Mouse (Mus musculus) cerebellum, adult 9-10 months (tissue): Measurements from ENCODE around the gene 9130230L23Rik.

Experiments
- DNase-seq: peaks from one replicate; pipeline ENCODE4 v3.0.0; 2022

Gene 9130230L23Rik

GRCm38 (mm10) chr5:66004134-66004925, at the start of gene 9130230L23Rik:
9130230L23Rik (minus strand) TSS chr5:66004285.
- no peak for DNase-seq

- no peak for DNase-seq
Measured at GRCm38 (mm10) chr5:66052777-66053548, 48.9 kb upstream of the 9130230L23Rik start.

- no peak for DNase-seq
Measured at GRCm38 (mm10) chr5:66050841-66051240, 46.8 kb upstream of the 9130230L23Rik start.

GRCm38 (mm10) chr5:66046356-66046755, 42.3 kb upstream of the 9130230L23Rik start:
- no peak for DNase-seq

- no peak for DNase-seq
Measured at GRCm38 (mm10) chr5:66043897-66044296, 39.8 kb upstream of the 9130230L23Rik start.

GRCm38 (mm10) chr5:66042651-66043340, 38.7 kb upstream of the 9130230L23Rik start:
- no peak for DNase-seq

GRCm38 (mm10) chr5:66040744-66041279, 36.7 kb upstream of the 9130230L23Rik start:
- DNase-seq, result no peak

GRCm38 (mm10) chr5:66039813-66040212, 35.7 kb upstream of the 9130230L23Rik start:
- no peak for DNase-seq

- no peak for DNase-seq
Measured at GRCm38 (mm10) chr5:66037066-66037465, 33.0 kb upstream of the 9130230L23Rik start.

GRCm38 (mm10) chr5:66036440-66037054, 32.5 kb upstream of the 9130230L23Rik start:
- no peak for DNase-seq

- DNase-seq, result no peak
Measured at GRCm38 (mm10) chr5:66034375-66035195, 30.5 kb upstream of the 9130230L23Rik start.

- DNase-seq, result no peak
Measured at GRCm38 (mm10) chr5:66032826-66033225, 28.7 kb upstream of the 9130230L23Rik start.

GRCm38 (mm10) chr5:66031699-66032098, 27.6 kb upstream of the 9130230L23Rik start:
- no peak for DNase-seq

GRCm38 (mm10) chr5:66028232-66028631, 24.1 kb upstream of the 9130230L23Rik start:
- DNase-seq, result no peak

- no peak for DNase-seq
Measured at GRCm38 (mm10) chr5:66027206-66027605, 23.1 kb upstream of the 9130230L23Rik start.

- DNase-seq, result no peak
Measured at GRCm38 (mm10) chr5:66026796-66027195, 22.7 kb upstream of the 9130230L23Rik start.

- no peak for DNase-seq
Measured at GRCm38 (mm10) chr5:66015449-66015961, 11.4 kb upstream of the 9130230L23Rik start.

- DNase-seq, result no peak
Measured at GRCm38 (mm10) chr5:66014437-66014836, 10.4 kb upstream of the 9130230L23Rik start.

- no peak for DNase-seq
Measured at GRCm38 (mm10) chr5:66013999-66014398, 9.9 kb upstream of the 9130230L23Rik start.

- no peak for DNase-seq
Measured at GRCm38 (mm10) chr5:66008245-66008967, 4.3 kb upstream of the 9130230L23Rik start.
